Mouse (Mus musculus): ENCODE data around the gene Trmt11.
A peak's percentile ranks its signal among the peaks of the same experiment; 100 is the strongest.
"Not testable (repeated sequence)": the region's sequence is repeated elsewhere in the genome, so short reads cannot be mapped to it uniquely, and the experiment has no call there.

The Trmt11 gene

DNA sequence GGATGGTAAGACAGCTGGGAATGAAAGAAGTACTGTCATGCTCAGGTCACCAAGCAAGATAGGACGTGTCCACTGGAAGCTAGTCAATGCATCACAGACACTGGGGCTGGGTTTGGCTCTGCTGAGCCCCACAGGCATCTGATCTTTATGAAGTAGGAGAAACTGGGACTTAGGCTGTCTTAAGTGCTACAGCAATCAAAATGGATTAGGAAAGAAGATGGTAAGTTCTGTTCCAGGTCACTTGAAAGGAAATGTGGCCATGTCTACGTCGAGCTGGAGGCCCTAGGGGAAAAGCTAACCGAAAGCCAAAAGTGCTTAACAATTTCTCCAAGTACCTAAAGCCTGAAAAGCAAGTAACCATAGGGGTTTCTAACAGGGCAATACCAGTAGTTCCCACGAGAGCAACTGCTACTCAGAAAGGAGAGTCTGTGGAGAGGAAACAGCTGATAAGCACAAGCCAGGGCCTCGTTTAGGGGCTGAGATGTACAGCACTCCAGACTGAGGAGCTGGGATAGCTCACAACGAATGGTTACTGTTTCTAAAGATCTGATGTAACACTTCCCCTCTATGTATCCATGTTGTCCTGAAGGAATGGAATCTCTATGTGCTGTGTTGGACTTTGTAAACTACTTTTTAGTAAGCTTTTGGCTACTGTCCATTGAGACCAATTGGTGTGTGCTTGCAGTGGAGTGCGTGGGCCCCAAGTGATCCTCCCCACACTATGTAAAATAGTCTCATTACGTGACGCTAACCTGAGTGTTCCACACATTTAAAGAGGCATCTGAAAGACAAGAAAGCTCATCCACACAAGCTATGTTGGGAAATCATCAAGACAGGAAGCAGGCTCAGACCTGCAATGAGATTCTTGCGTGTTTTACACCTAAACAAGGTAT lies 44.6 kb downstream of the Trmt11 start:
- no peak for DNase-seq (ENCODE audit: low spot score in 2 of 2)

DNA sequence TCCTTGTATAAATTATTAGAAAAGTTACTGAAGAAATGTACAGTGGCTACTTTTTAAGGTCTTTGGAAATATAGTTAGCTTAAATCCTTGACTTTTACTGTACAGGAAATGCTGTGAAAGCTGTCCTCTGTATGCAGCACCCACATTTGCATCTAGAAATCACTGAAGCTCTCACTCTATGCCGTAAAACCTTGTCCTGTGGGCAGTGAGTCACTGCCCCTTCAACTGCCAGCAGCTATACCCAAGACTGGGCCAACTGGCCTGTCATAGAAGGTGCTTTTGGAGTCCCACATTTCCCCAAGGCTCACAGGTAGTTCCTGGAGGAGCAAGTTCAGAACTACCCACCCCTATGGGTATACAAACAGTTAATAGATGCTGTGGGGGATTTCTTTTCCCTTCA lies 48.2 kb downstream of the Trmt11 start:
- DNase-seq (ENCODE audit: low spot score in 2 of 2) = no peak

DNA sequence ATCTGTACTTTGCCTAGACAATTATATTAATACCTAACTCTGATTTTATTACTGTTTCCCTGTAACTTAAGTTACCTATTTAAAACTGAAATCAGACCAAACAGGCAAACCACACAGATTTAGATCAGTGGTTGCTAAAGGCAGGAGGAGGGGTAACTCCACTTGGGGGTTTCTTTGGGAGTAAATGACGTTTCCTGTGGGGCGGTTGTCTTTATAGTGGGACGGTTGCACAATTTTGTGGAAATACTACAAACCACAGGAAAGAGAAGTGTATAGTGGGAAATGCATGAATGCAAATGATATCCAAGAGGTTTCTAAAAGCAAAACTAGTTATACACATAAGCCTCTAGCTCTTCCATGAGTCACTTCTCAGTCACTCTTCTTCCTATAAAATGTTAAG lies 50.6 kb downstream of the Trmt11 start:
- DNase-seq (ENCODE audit: low spot score in 2 of 2) = no peak

DNA sequence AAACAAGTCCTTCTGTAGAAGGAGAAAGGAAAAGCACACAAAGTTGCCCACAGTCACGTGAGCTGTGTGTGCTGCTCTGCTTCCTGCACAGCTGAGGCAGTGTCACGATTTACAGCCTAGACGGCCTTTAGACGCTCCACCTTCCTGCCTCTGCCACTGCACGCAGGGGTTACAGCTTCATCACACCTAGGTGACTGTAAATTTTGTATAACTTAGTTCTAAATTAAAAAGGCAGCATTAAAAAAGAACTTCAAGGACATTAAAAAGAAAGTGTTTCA lies 62.1 kb downstream of the Trmt11 start:
- no peak for DNase-seq (ENCODE audit: low spot score in 2 of 2)

DNA sequence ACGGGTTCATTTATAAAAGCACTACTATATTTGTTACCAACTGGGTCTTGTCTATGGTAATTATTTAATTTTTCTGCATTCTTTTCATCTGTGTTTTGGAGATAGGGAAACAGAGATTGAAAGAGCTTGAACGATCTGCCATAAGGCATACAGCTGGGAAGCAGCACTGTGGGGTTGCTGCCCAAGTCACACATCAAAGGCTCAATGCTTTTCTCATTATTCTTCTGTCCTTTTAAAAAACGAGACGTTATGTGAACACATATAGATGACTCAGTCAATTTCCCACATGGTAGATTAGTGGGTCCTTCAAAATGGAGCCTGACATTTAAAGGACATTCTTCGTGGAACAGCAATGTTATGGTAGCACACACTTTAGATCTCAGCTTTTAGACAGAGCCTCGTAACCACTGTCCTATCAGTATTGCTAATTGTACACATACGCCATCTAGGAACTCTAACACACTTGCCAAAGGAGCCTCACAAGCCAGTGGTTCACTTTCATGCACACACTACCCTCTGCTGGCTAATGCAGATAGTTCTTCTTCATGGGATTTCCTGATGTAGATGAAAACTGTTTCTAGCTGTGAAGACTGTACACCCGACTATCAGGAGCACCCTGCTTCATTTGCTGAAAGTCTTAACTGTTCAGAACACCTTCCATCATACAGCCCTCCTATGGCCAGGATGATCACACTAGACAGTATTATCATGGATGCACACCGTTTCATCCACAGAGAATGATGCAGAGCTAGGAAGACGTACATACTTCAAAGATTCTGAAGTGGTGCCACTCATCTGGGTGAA lies 62.6 kb downstream of the Trmt11 start:
- peak in 1 of 2 experiments; percentile 4 for DNase-seq (ENCODE audit: low spot score in 2 of 2)

DNA sequence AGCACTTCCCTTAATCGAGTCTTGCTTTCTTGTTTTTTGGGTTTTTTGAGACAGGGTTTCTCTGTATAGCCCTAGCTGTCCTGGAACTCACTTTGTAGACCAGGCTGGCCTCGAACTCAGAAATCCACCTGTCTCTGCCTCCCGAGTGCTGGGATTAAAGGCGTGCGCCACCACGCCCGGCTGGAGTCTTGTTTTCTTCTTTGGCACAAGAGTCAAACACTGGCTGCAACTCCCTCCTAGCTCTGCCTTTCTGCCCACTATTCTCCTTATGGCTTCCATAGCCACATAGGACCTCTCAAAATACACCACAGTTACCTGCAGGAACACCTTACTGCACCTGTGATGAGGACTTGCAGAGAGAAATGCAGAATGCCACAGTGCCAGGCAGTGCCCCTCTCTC lies 64.6 kb downstream of the Trmt11 start:
- not testable (repeated sequence) for DNase-seq (ENCODE audit: low spot score in 2 of 2)

DNA sequence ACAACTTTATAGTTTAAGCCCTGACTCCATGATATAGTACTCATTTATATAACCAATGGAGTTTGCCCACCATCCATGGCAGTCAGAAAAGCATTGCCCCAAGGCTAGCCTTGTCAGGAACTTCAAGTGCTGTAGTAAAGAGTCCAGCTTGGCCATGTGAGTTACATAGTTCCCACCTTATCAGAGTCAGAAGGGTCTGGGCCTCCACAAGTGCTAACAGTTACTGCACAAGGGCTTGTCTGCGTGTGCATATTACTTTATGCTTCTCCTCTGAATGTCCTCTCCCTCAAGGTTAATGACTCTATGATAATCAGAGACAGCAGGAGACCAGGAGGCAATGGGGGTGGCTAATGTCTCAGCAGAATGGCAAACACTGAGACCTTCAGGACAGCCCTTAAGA lies 73.4 kb downstream of the Trmt11 start:
- DNase-seq (ENCODE audit: low spot score in 2 of 2) = no peak

DNA sequence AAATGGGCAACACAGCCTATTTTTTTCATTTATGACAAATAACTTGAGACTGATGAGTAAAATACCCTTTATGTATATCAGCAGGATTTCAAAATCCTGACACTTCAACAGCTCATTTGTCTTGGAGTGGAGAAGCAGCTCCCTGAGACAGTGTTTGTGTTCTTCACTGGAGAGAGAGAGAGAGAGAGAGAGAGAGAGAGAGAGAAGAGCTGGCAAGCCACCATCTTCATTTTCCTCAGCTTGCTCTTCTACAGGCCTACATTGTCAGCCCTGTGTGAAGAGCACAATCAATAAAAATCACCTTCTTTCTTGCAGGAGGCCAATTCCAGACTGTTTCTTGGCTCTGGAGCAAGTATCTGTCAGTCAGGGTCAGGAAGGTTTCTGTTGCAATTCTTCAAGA lies 78.8 kb downstream of the Trmt11 start:
- DNase-seq (ENCODE audit: low spot score in 2 of 2) = no peak

DNA sequence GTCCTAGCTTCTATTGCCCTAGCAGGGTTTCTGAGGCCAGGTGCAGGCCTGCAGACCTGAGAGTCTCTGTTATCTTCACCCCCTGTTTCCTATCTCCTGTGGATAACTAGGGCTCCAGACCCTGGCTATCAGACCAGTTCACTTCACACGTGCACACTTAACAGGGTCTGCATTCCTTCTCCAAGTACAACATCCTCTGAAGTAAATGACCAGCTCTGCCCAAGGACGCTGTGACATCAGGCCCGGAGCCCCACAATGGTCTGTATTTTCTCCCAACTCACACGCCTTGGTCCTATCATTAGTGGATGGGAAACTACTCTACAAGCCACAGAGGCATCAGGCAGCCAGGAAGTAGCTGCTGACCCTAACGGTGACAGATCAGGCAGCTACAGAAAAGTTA lies 81.4 kb downstream of the Trmt11 start:
- no peak for DNase-seq (ENCODE audit: low spot score in 2 of 2)

DNA sequence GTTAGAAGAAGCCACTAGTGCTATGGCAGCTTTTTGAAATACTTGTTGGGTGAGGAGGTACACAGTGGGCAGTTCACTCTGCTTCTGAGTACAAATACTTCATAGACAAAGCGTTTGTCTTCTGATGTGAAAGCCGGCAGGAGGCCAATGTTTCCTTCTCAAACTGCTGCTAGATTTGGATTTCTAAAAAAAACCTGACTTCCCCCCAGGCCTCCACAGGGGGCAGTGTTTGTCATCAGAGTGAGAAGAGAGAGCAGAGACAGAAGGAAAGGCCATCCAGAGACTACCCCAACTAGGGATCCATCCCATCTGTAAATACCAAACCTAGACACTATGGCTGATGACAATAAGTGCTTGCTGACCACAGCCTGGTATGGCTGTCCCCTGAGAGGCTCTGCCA lies 83.3 kb downstream of the Trmt11 start:
- no peak for DNase-seq (ENCODE audit: low spot score in 2 of 2)

DNA sequence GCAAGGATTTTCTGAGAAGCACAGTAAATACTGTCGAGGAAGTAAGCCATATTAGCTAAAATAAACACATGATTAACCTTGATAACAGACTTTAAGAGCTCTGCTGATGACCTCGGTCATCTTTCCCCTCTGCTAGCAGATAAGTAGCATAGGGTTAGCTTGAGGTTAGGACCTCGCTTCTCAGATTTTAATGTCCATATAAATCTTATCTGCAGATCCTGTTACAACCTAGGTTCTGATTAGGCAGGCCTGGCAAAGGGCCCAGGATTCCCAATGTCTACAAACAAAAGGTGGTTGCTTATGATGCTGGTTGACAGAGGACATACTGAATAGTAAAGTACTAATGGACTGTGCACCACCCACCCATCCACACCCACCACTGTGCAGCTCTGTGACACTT lies 83.8 kb downstream of the Trmt11 start:
- DNase-seq (ENCODE audit: low spot score in 2 of 2) = no peak

DNA sequence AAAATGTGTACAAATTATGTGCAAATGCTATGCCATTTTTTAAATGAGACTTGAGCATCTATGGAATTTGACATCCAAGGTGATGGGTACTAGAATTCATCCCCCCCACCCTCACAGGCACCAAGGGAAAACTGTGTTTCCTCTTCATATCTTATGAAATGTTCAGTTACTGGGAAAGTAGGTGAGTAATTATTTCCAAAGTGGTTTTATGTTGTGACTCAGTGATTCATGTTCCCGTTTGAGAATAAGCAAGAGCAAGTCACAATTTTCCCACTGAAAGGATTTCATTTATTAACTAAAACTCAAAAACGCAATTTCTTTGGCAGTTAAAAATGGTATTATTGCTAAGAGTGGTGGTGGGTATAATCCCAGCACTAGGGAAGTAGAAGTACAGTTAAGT lies 95.8 kb downstream of the Trmt11 start:
- no peak for DNase-seq (ENCODE audit: low spot score in 2 of 2)

DNA sequence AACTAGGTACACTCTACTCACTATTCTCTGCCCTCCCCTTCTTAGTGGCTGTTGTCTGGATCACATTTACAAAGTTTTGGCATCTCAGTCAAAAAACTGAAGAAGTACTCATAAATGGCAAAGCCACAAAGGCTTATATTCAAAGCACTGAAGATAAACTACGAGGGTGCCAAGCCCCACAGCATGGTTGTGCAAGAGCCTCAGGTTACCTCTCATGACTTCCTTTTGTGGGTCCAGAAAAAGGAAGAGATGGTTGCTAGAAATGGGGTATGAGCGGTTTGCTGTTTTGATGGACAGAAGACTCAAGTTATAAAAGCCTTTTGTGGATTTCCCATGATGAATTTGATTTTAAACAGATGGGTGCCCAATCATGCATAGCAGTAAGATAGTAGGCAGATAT lies 97.4 kb downstream of the Trmt11 start:
- no peak for DNase-seq (ENCODE audit: low spot score in 2 of 2)

DNA sequence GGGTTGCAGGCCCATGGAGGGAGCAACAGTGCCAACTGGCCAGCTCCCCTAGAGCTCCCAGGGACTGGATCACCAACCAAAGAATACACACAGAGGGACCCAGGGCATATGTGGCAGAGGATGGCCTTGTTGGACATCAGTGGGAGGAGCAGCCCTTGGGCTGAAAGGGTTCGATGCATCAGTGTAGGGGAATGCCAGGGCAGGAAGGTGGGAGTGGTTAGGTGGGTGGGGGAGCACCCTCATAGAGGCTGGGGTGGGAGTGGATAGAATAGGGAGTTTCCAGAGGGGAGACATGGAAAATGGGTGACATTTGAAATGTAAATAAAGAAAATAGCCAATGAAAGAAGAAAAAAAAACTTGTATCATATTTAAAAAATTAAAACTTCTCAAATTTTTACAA lies 97.8 kb downstream of the Trmt11 start:
- no peak for DNase-seq (ENCODE audit: low spot score in 2 of 2)

DNA sequence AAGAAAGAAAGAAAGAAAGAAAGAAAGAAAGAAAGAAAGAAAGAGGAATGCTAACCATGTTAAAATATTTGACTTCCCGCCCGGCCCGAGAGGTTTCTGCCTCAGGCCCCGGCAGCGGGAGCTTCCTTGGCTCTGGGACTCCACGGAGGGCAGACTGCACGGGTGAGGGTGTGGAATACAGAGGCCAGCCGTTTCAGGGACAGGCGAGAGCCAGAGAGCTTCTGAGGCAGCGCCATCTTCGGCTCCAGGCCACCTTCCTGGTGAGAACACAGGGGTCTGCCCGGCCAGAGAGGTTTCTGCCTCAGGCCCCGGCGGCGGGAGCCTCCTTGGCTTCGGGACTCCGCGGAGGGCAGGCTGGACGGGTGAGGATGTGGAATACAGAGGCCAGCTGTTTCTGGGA lies 102.3 kb downstream of the Trmt11 start:
- not testable (repeated sequence) for DNase-seq (ENCODE audit: low spot score in 2 of 2)

All from spleen, postnatal 36 days (tissue).